Mouse (Mus musculus) erythroblast, embryonic 14.5 days (primary cell): ENCODE data around the gene Nup214.

Experiments used
- GATA1 ChIP-seq: IDR thresholded peaks from 2 replicates; pipeline ENCODE4 v1.6.1; 2012; ENCODE audit warnings: low read length, inconsistent platforms, mixed read lengths
- TAL1 ChIP-seq: IDR thresholded peaks from 3 replicates; pipeline ENCODE4 v1.6.1; 2012; ENCODE audit warnings: low read length, inconsistent platforms, mixed read lengths

DNA sequence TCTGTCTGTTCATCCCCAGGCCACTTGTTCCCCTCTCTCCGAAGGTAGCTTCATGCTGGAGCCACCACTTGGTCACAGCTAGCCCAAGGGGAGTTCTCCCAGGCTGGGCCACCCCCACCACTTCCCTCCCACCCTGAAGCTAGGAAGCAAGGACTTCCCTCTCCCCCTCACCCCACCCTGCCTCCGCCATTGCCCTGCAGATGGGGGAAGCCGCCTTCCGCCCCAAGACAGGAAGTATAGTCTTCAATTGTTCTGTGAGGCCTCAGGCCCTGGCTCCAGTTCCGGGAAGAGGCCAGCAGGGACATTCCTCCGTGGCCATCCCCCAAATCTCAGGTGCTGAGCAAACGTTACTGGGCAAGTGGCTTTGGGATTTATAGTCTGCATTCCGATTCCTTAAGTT, 104.3 kb downstream of the Nup214 start:
- no peak for TF ChIP-seq TAL1
- no peak for TF ChIP-seq GATA1
